Mouse (Mus musculus): ENCODE results near the gene St7.

DNA sequence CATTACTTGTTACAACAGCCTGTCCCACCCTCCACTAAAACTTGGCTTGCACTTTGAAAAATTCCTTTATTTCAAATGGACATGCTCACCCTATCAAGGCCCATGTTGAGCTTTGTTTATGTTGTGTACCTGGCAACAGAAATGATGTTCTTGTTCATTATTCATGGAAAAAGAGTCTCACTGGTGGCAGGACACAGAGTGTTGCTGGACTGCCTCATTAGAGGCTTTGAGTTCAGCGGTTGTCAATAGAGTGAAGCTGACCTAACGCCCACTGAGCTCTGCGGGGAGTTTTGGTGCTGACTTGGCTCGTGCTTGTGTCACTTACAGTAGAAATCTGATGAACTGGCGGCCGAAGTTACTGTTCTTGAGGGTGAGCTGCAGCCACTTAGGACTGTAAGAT, 195.0 kb downstream of the St7 start:
- TF ChIP-seq CTCF (conservative IDR thresholded peaks at IDR 0.05; ENCODE audit: insufficient read depth, insufficient read length, low read depth, low read length) (no peak), POLR2A (IDR thresholded peaks at IDR 0.05; ENCODE audit: low read depth, low read length) (no peak)

Data from kidney, adult 2 months (tissue).